In genomic region chr3:90247630-90247959, GRCm38 (mm10) we compare ENCODE assay signal across 8 mouse cellular contexts. TPM values are rescaled to one million over a fixed set of nuclear protein-coding genes. Genes with fewer than 3 reads are reported as not detected.
DNase-seq lines count a peak whose midpoint lies in the region; ATAC-seq and TF ChIP-seq lines count a peak whose summit lies in the region.

No protein-coding gene starts in this region.

- ATAC-seq in kidney, postnatal 0 days (replicated peaks; ENCODE audit: low FRiP score, low read depth): no peak; the same call in 1 of the 2 replicates
- ATAC-seq in hindbrain, embryonic 14.5 days (ENCODE audit: low FRiP score): peak; percentile 3; the same call in 1 of the 2 replicates
- no peak for ATAC-seq in midbrain, embryonic 14.5 days (ENCODE audit: low FRiP score, low TSS enrichment)

- no peak for TF ChIP-seq CTCF in kidney, postnatal 0 days (IDR thresholded peaks at IDR 0.05; ENCODE audit: low read depth)

- H3K27ac ChIP-seq in kidney, postnatal 0 days: peak overlapping the region; percentile 97
- H3K27ac ChIP-seq in hindbrain, embryonic 14.5 days: peak overlapping the region; percentile 83
- peak overlapping the region; percentile 68 for H3K27ac ChIP-seq in midbrain, embryonic 14.5 days (replicated peaks; ENCODE audit: low read depth, low read length)

- H3K4me1 ChIP-seq in kidney, postnatal 0 days (replicated peaks; ENCODE audit: insufficient read depth, low read length): 0 out of 2 replicates have a peak, but pooled peaks cover 4% of the 10 kb centered on the region
- H3K4me1 ChIP-seq in hindbrain, embryonic 14.5 days (replicated peaks; ENCODE audit: control insufficient read depth, insufficient read depth, low read length): peaks cover 21% of the 10 kb centered on the region
- peaks cover 20% of the 10 kb centered on the region for H3K4me1 ChIP-seq in midbrain, embryonic 14.5 days (ENCODE audit: control insufficient read depth, insufficient read depth, low read length)

- peak overlapping the region; percentile 70 for H3K4me2 ChIP-seq in kidney, postnatal 0 days (ENCODE audit: low read length)
- H3K4me2 ChIP-seq in hindbrain, embryonic 14.5 days (replicated peaks): peak overlapping the region; percentile 68
- H3K4me2 ChIP-seq in midbrain, embryonic 14.5 days (ENCODE audit: low read length): peak overlapping the region; percentile 83

- intact Hi-C loops in left cerebral cortex, postnatal 4 days (cut with DNase I): no loop called here

- no peak for DNase-seq in kidney, postnatal 0 days (ENCODE audit: low spot score)
- DNase-seq in kidney, postnatal 10 days: no peak
- DNase-seq in c-Kit-positive CD71-positive TER-119-negative erythroid progenitor cells, embryonic 14.5 days (ENCODE audit: low read depth): peak; percentile 34
- no peak for DNase-seq in hindbrain, embryonic 14.5 days (ENCODE audit: low spot score)
- DNase-seq in midbrain, embryonic 14.5 days: no peak
- DNase-seq in ovary, postnatal 10 days (ENCODE audit: low spot score): no peak
- DNase-seq in left cerebral cortex, postnatal 4 days: no peak
- DNase-seq in adrenal gland, postnatal 36 days: no peak

- H3K9me3 ChIP-seq in kidney, postnatal 0 days (replicated peaks; ENCODE audit: low read length): no peaks in the 10 kb centered on the region
- H3K9me3 ChIP-seq in hindbrain, embryonic 14.5 days (ENCODE audit: control insufficient read depth, low read length): no peaks in the 10 kb centered on the region
- no peaks in the 10 kb centered on the region for H3K9me3 ChIP-seq in midbrain, embryonic 14.5 days (ENCODE audit: control insufficient read depth, low read length)

- H3K9ac ChIP-seq in kidney, postnatal 0 days (ENCODE audit: low read depth, low read length): peak overlapping the region; percentile 62
- peak overlapping the region; percentile 73 for H3K9ac ChIP-seq in hindbrain, embryonic 14.5 days
- H3K9ac ChIP-seq in midbrain, embryonic 14.5 days (replicated peaks; ENCODE audit: low read length): peak overlapping the region; percentile 75; the same call in 1 of the 2 replicates

- peak overlapping the region; percentile 65 for H3K4me3 ChIP-seq in kidney, postnatal 0 days (replicated peaks; ENCODE audit: low read depth, low read length)
- peak overlapping the region; percentile 57 for H3K4me3 ChIP-seq in hindbrain, embryonic 14.5 days (replicated peaks; ENCODE audit: low read length)
- H3K4me3 ChIP-seq in midbrain, embryonic 14.5 days (replicated peaks; ENCODE audit: low read depth, low read length): peak overlapping the region; percentile 63

- peaks cover 9% of the 10 kb centered on the region; the same call in 1 of the 2 replicates for H3K36me3 ChIP-seq in kidney, postnatal 0 days (ENCODE audit: insufficient read depth, low read length)
- peaks cover 20% of the 10 kb centered on the region for H3K36me3 ChIP-seq in hindbrain, embryonic 14.5 days (replicated peaks; ENCODE audit: control insufficient read depth, insufficient read depth)
- peaks cover 10% of the 10 kb centered on the region; the same call in 1 of the 2 replicates for H3K36me3 ChIP-seq in midbrain, embryonic 14.5 days (ENCODE audit: control insufficient read depth, insufficient read depth, low read length)

- 0% methylated on average over 3 of the region's 3 CpGs for WGBS in kidney, postnatal 0 days
- WGBS in hindbrain, embryonic 14.5 days: under 1% methylated on average over 3 of the region's 3 CpGs
- under 1% methylated on average over 3 of the region's 3 CpGs for WGBS in midbrain, embryonic 14.5 days

- H3K27me3 ChIP-seq in kidney, postnatal 0 days (ENCODE audit: insufficient read depth, low read length): no peaks in the 10 kb centered on the region
- no peaks in the 10 kb centered on the region for H3K27me3 ChIP-seq in hindbrain, embryonic 14.5 days (ENCODE audit: control insufficient read depth, insufficient read depth, low read length)
- no peaks in the 10 kb centered on the region for H3K27me3 ChIP-seq in midbrain, embryonic 14.5 days (ENCODE audit: control insufficient read depth, insufficient read depth, low read length)

RNA-seq across cellular contexts. Expression of gene Slc39a1, which starts 0.4 kb away (rescaled TPM):
- 130 TPM in 2 replicates for polyA plus RNA-seq in kidney, postnatal 0 days (2015; fragmentation: Nextera tagmentation; extraction: Ambion mirVana)
- 42.9 and 48.0 TPM in 2 replicates for polyA plus RNA-seq in hindbrain, embryonic 14.5 days (2014; fragmentation: Nextera tagmentation; extraction: Ambion mirVana)
- 44.0 and 46.6 TPM in 2 replicates for polyA plus RNA-seq in midbrain, embryonic 14.5 days (2014; fragmentation: Nextera tagmentation; extraction: Ambion mirVana)
- 10 to 100 TPM; 41.2 TPM for total RNA-seq in left cerebral cortex, postnatal 4 days (2021)
- total RNA-seq in adrenal gland, postnatal 36 days (2021): 100 to 1,000 TPM; 127 to 142 TPM

RNA-seq across cellular contexts. Expression of gene Creb3l4, which starts 4.3 kb away (rescaled TPM):
- polyA plus RNA-seq in kidney, postnatal 0 days (2015; fragmentation: Nextera tagmentation; extraction: Ambion mirVana): 4.0 and 5.1 TPM in 2 replicates
- 1.8 and 1.9 TPM in 2 replicates for polyA plus RNA-seq in hindbrain, embryonic 14.5 days (2014; fragmentation: Nextera tagmentation; extraction: Ambion mirVana)
- 2.1 and 2.7 TPM in 2 replicates for polyA plus RNA-seq in midbrain, embryonic 14.5 days (2014; fragmentation: Nextera tagmentation; extraction: Ambion mirVana)
- total RNA-seq in left cerebral cortex, postnatal 4 days (2021): under 1 TPM; 0.24 to 0.28 TPM
- under 1 TPM; 0.20 to 0.66 TPM for total RNA-seq in adrenal gland, postnatal 36 days (2021)

RNA-seq across cellular contexts. Expression of gene Crtc2, which starts 6.4 kb away (rescaled TPM):
- 20.7 and 23.7 TPM in 2 replicates for polyA plus RNA-seq in kidney, postnatal 0 days (2015; fragmentation: Nextera tagmentation; extraction: Ambion mirVana)
- polyA plus RNA-seq in hindbrain, embryonic 14.5 days (2014; fragmentation: Nextera tagmentation; extraction: Ambion mirVana): 10.1 and 10.5 TPM in 2 replicates
- polyA plus RNA-seq in midbrain, embryonic 14.5 days (2014; fragmentation: Nextera tagmentation; extraction: Ambion mirVana): 11.4 and 12.9 TPM in 2 replicates
- total RNA-seq in left cerebral cortex, postnatal 4 days (2021): 10 to 100 TPM; 29.6 to 31.4 TPM
- 10 to 100 TPM; 37.4 to 43.2 TPM for total RNA-seq in adrenal gland, postnatal 36 days (2021)

RNA-seq across cellular contexts. Expression of gene Jtb, which starts 16.2 kb away (rescaled TPM):
- 153 and 160 TPM in 2 replicates for polyA plus RNA-seq in kidney, postnatal 0 days (2015; fragmentation: Nextera tagmentation; extraction: Ambion mirVana)
- 102 and 103 TPM in 2 replicates for polyA plus RNA-seq in hindbrain, embryonic 14.5 days (2014; fragmentation: Nextera tagmentation; extraction: Ambion mirVana)
- polyA plus RNA-seq in midbrain, embryonic 14.5 days (2014; fragmentation: Nextera tagmentation; extraction: Ambion mirVana): 102 and 114 TPM in 2 replicates
- total RNA-seq in left cerebral cortex, postnatal 4 days (2021): 10 to 100 TPM; 42.7 to 53.0 TPM
- 10 to 100 TPM; 63.2 to 70.8 TPM for total RNA-seq in adrenal gland, postnatal 36 days (2021)

RNA-seq across cellular contexts. Expression of gene Dennd4b, which starts 17.4 kb away (rescaled TPM):
- 2.2 TPM in 2 replicates for polyA plus RNA-seq in kidney, postnatal 0 days (2015; fragmentation: Nextera tagmentation; extraction: Ambion mirVana)
- polyA plus RNA-seq in hindbrain, embryonic 14.5 days (2014; fragmentation: Nextera tagmentation; extraction: Ambion mirVana): 7.1 and 8.9 TPM in 2 replicates
- polyA plus RNA-seq in midbrain, embryonic 14.5 days (2014; fragmentation: Nextera tagmentation; extraction: Ambion mirVana): 7.3 and 7.6 TPM in 2 replicates
- 10 to 100 TPM; 29.8 to 29.9 TPM for total RNA-seq in left cerebral cortex, postnatal 4 days (2021)
- total RNA-seq in adrenal gland, postnatal 36 days (2021): 1 to 10 TPM; 6.2 to 7.3 TPM
